8 mouse cellular contexts compared by ENCODE assay signal in genomic region chr15:78900585-78901421, GRCm38 (mm10). TPM values are rescaled to one million over a fixed set of nuclear protein-coding genes. Genes with fewer than 3 reads are reported as not detected.
DNase-seq lines count a peak whose midpoint lies in the region; ATAC-seq lines count a peak whose summit lies in the region.

No protein-coding gene starts in this region.

- H3K4me3 ChIP-seq in forebrain, embryonic 15.5 days, result peak overlapping the region; percentile 54
- H3K4me3 ChIP-seq in liver, embryonic 11.5 days (ENCODE audit: low read depth, low read length), result peak overlapping the region; percentile 65
- peak overlapping the region; percentile 60 for H3K4me3 ChIP-seq in neural tube, embryonic 15.5 days (replicated peaks)

- H3K9ac ChIP-seq in forebrain, embryonic 15.5 days (replicated peaks), result 0 out of 2 replicates have a peak overlapping the region, but pooled peaks have one; percentile 17
- peak overlapping the region; percentile 83 for H3K9ac ChIP-seq in liver, embryonic 11.5 days (ENCODE audit: low read depth, low read length)
- peak overlapping the region; percentile 68 for H3K9ac ChIP-seq in neural tube, embryonic 15.5 days (replicated peaks)

- H3K27ac ChIP-seq in forebrain, embryonic 15.5 days (replicated peaks), result no peak overlapping the region
- peak overlapping the region; percentile 94; the same call in 1 of the 2 replicates for H3K27ac ChIP-seq in liver, embryonic 11.5 days (ENCODE audit: low read depth, low read length)
- no peak overlapping the region for H3K27ac ChIP-seq in neural tube, embryonic 15.5 days (replicated peaks)

- ATAC-seq in forebrain, embryonic 15.5 days (replicated peaks), result no peak
- ATAC-seq in liver, embryonic 11.5 days (replicated peaks; ENCODE audit: low FRiP score), result no peak
- ATAC-seq in neural tube, embryonic 15.5 days (ENCODE audit: low FRiP score), result no peak

- H3K36me3 ChIP-seq in forebrain, embryonic 15.5 days, result no peaks in the 10 kb centered on the region
- peaks cover 22% of the 10 kb centered on the region for H3K36me3 ChIP-seq in liver, embryonic 11.5 days (ENCODE audit: control insufficient read depth, insufficient read depth, low read length)
- no peaks in the 10 kb centered on the region for H3K36me3 ChIP-seq in neural tube, embryonic 15.5 days

- 27% methylated on average over 18 of the region's 18 CpGs for WGBS in forebrain, embryonic 15.5 days
- WGBS in liver, embryonic 11.5 days, result 16% methylated on average over 18 of the region's 18 CpGs
- WGBS in neural tube, embryonic 15.5 days, result 22% methylated on average over 18 of the region's 18 CpGs

- peak overlapping the region; percentile 97 for H3K4me2 ChIP-seq in forebrain, embryonic 15.5 days (replicated peaks)
- peak overlapping the region; percentile 96 for H3K4me2 ChIP-seq in liver, embryonic 11.5 days
- peak overlapping the region; percentile 95 for H3K4me2 ChIP-seq in neural tube, embryonic 15.5 days

- peak; percentile 46 for DNase-seq in thymus, postnatal 4 days
- no peak for DNase-seq in thymus, postnatal 14 days
- DNase-seq in liver, embryonic 11.5 days (ENCODE audit: low spot score), result no peak
- no peak for DNase-seq in spleen, adult 18-20 months
- DNase-seq in ovary, postnatal 10 days (ENCODE audit: low spot score), result no peak
- no peak for DNase-seq in gastrocnemius, adult 8-10 months (ENCODE audit: low spot score in 2 of 2)

- H3K9me3 ChIP-seq in forebrain, embryonic 15.5 days, result no peaks in the 10 kb centered on the region
- H3K9me3 ChIP-seq in liver, embryonic 11.5 days (ENCODE audit: control insufficient read depth, low read length), result no peaks in the 10 kb centered on the region
- no peaks in the 10 kb centered on the region for H3K9me3 ChIP-seq in neural tube, embryonic 15.5 days (replicated peaks)

- H3K27me3 ChIP-seq in forebrain, embryonic 15.5 days, result no peaks in the 10 kb centered on the region; the same call in 1 of the 2 replicates
- no peaks in the 10 kb centered on the region for H3K27me3 ChIP-seq in liver, embryonic 11.5 days (replicated peaks; ENCODE audit: control insufficient read depth, insufficient read depth, low read length)
- peaks cover 31% of the 10 kb centered on the region for H3K27me3 ChIP-seq in neural tube, embryonic 15.5 days (replicated peaks)

- peaks cover 15% of the 10 kb centered on the region for H3K4me1 ChIP-seq in forebrain, embryonic 15.5 days
- peaks cover 47% of the 10 kb centered on the region for H3K4me1 ChIP-seq in liver, embryonic 11.5 days (replicated peaks; ENCODE audit: control insufficient read depth, insufficient read depth, low read length)
- peaks cover 24% of the 10 kb centered on the region for H3K4me1 ChIP-seq in neural tube, embryonic 15.5 days

RNA-seq across cellular contexts. Expression of gene Sh3bp1, which starts 1.2 kb away (rescaled TPM):
- polyA plus RNA-seq in forebrain, embryonic 15.5 days (2015; fragmentation: Nextera tagmentation; extraction: Ambion mirVana), result 3.6 and 5.9 TPM in 2 replicates
- polyA plus RNA-seq in liver, embryonic 11.5 days (2014; fragmentation: Nextera tagmentation; extraction: Ambion mirVana), result 69.4 and 70.3 TPM in 2 replicates
- polyA plus RNA-seq in neural tube, embryonic 15.5 days (2015; fragmentation: Nextera tagmentation; extraction: Ambion mirVana), result 3.7 and 16.9 TPM in 2 replicates
- 1 to 10 TPM in 2 of 4 experiments, under 1 TPM in 2; 0.80 to 1.7 (median 1.2) TPM for total RNA-seq in gastrocnemius, adult 8-10 months (2022)

RNA-seq across cellular contexts. Expression of gene Gm49510, which starts 1.3 kb away (rescaled TPM):
- polyA plus RNA-seq in forebrain, embryonic 15.5 days (2015; fragmentation: Nextera tagmentation; extraction: Ambion mirVana), result not detected in 2 replicates
- 0.55 and 0.99 TPM in 2 replicates for polyA plus RNA-seq in liver, embryonic 11.5 days (2014; fragmentation: Nextera tagmentation; extraction: Ambion mirVana)
- not detected in 2 replicates for polyA plus RNA-seq in neural tube, embryonic 15.5 days (2015; fragmentation: Nextera tagmentation; extraction: Ambion mirVana)
- total RNA-seq in gastrocnemius, adult 8-10 months (2022), result not detected

RNA-seq across cellular contexts. Expression of gene Pdxp, which starts 12.9 kb away (rescaled TPM):
- 99.5 and 101 TPM in 2 replicates for polyA plus RNA-seq in forebrain, embryonic 15.5 days (2015; fragmentation: Nextera tagmentation; extraction: Ambion mirVana)
- polyA plus RNA-seq in liver, embryonic 11.5 days (2014; fragmentation: Nextera tagmentation; extraction: Ambion mirVana), result 23.7 and 23.8 TPM in 2 replicates
- 64.2 and 76.9 TPM in 2 replicates for polyA plus RNA-seq in neural tube, embryonic 15.5 days (2015; fragmentation: Nextera tagmentation; extraction: Ambion mirVana)
- 1 to 10 TPM; 1.7 to 2.7 (median 2.1) TPM for total RNA-seq in gastrocnemius, adult 8-10 months (2022)

RNA-seq across cellular contexts. Expression of gene Gga1, which starts 23.8 kb away (rescaled TPM):
- 60.3 and 62.0 TPM in 2 replicates for polyA plus RNA-seq in forebrain, embryonic 15.5 days (2015; fragmentation: Nextera tagmentation; extraction: Ambion mirVana)
- 40.8 and 43.0 TPM in 2 replicates for polyA plus RNA-seq in liver, embryonic 11.5 days (2014; fragmentation: Nextera tagmentation; extraction: Ambion mirVana)
- polyA plus RNA-seq in neural tube, embryonic 15.5 days (2015; fragmentation: Nextera tagmentation; extraction: Ambion mirVana), result 42.6 and 44.1 TPM in 2 replicates
- 10 to 100 TPM; 41.8 to 44.9 (median 43.5) TPM for total RNA-seq in gastrocnemius, adult 8-10 months (2022)

RNA-seq across cellular contexts. Expression of gene Lgals1, which starts 25.7 kb away (rescaled TPM):
- polyA plus RNA-seq in forebrain, embryonic 15.5 days (2015; fragmentation: Nextera tagmentation; extraction: Ambion mirVana), result 61.7 and 66.5 TPM in 2 replicates
- 761 and 837 TPM in 2 replicates for polyA plus RNA-seq in liver, embryonic 11.5 days (2014; fragmentation: Nextera tagmentation; extraction: Ambion mirVana)
- polyA plus RNA-seq in neural tube, embryonic 15.5 days (2015; fragmentation: Nextera tagmentation; extraction: Ambion mirVana), result 218 and 380 TPM in 2 replicates
- total RNA-seq in gastrocnemius, adult 8-10 months (2022), result 100 to 1,000 TPM; 214 to 406 (median 281) TPM

Comparison
In these comparisons a context has a peak if more than half of its experiments do, and no peak if none do; other contexts are left out.
1. H3K9ac ChIP-seq: peak in every context shown above with its lines; median percentile 83 in liver, embryonic 11.5 days; 68 in neural tube, embryonic 15.5 days; 17 in forebrain, embryonic 15.5 days.